Mouse (Mus musculus) neural tube, embryonic 15.5 days (tissue): ENCODE data around the gene Secisbp2. TPM values are rescaled to one million over a fixed set of nuclear protein-coding genes. Genes with fewer than 3 reads are reported as not detected.

Source experiments
- ATAC-seq: fragments of 200-750 bp; cut with Nextera tagmentation; 2 replicates; pipeline ENCODE4 v1.8.0; 2017; ENCODE audit warnings: mild to moderate bottlenecking, moderate TSS enrichment, moderate library complexity; ENCODE audit not compliant: low FRiP score
- H3K27ac ChIP-seq: fragments of 300-500 bp; sonication (generic); replicated peaks from 2 replicates; pipeline ENCODE4 v1.5.1; 2015; ENCODE audit warnings: mild to moderate bottlenecking, inconsistent platforms
- H3K27me3 ChIP-seq: fragments of 300-500 bp; sonication (generic); replicated peaks from 2 replicates; pipeline ENCODE4 v1.6.1; 2015; ENCODE audit warnings: inconsistent platforms
- H3K36me3 ChIP-seq: fragments of 300-500 bp; sonication (generic); 2 replicates; pipeline ENCODE4 v1.6.1; 2015; ENCODE audit warnings: inconsistent platforms
- H3K4me1 ChIP-seq: fragments of 300-500 bp; sonication (generic); 2 replicates; pipeline ENCODE4 v1.6.1; 2015; ENCODE audit warnings: inconsistent platforms
- H3K4me2 ChIP-seq: fragments of 300-500 bp; sonication (generic); 2 replicates; pipeline ENCODE4 v1.6.1; 2015; ENCODE audit warnings: inconsistent platforms, mild to moderate bottlenecking, moderate library complexity
- H3K4me3 ChIP-seq: fragments of 300-500 bp; sonication (generic); replicated peaks from 2 replicates; pipeline ENCODE4 v1.5.1; 2015; ENCODE audit warnings: mild to moderate bottlenecking, inconsistent platforms
- H3K9ac ChIP-seq: fragments of 300-500 bp; sonication (generic); replicated peaks from 2 replicates; pipeline ENCODE4 v1.6.1; 2015; ENCODE audit warnings: mild to moderate bottlenecking, inconsistent platforms
- H3K9me3 ChIP-seq: fragments of 300-500 bp; sonication (generic); replicated peaks from 2 replicates; pipeline ENCODE4 v1.6.1; 2016; ENCODE audit warnings: inconsistent platforms
- WGBS: fragments of 180-500 bp; shearing (Covaris S2); methylation state at CpG from one replicate; pipeline ENCODE4 v1.1.7; 2015; ENCODE audit warnings: mixed read lengths; 5-methylcytosine and 5-hydroxymethylcytosine counted together
- polyA plus RNA-seq: library from polyadenylated mRNA; unstranded; fragments of >200 nt; fragmentation: Nextera tagmentation; extraction: Ambion mirVana; gene quantifications from 2 replicates; pipeline ENCODE4 v1.2.1, GENCODE M21; 2015

The Secisbp2 gene
- 26.7 and 28.0 TPM in 2 replicates for polyA plus RNA-seq

DNA sequence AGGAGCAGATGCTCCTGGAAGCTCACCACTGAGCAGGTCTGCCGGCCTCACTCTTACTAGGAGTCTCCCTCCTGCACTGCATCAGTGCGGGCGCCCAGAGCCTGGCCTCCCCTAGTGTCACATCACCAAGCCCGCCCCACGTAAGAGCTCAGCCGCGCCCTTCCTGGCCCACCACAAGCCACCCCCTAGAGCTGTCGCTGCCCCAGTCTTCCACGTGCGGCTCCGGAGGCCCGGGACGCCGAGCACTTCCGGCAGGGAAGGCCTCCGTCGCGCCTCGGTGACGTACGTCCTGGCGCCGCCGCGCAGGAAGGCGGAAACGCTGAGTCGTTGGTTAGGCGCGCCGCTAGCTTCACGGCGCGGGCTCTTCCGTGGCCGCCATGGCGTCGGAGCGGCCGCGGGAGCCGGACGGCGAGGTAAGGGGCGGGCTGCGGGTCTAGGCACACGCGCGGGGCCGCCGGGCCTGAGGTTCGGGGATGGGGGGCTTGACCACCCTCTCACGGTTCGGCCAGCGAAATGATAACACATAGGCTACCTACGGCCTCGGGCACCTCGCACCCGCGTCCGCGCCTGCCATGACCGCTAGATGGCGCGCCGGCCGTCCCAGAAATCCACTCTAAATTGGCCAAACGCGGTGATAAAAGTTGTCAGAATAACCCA lies at the start of gene Secisbp2:
Secisbp2 (plus strand) TSS at position 290 of the 657 bp plus-strand sequence.
- peaks cover 23% of the 10 kb centered on the region for H3K4me1 ChIP-seq
- H3K27me3 ChIP-seq = no peaks in the 10 kb centered on the region
- H3K4me3 ChIP-seq = peak within 1 kb of the TSS; percentile 81
- H3K9me3 ChIP-seq = no peaks in the 10 kb centered on the region
- peak within 1 kb of the TSS; percentile 94 for H3K27ac ChIP-seq
- peak; percentile 96 for ATAC-seq
- peaks cover 22% of the 10 kb centered on the region for H3K36me3 ChIP-seq
- peak within 1 kb of the TSS; percentile 91 for H3K4me2 ChIP-seq
- WGBS = under 1% methylated on average over 67 of the region's 69 CpGs
- H3K9ac ChIP-seq = peak within 1 kb of the TSS; percentile 84

DNA sequence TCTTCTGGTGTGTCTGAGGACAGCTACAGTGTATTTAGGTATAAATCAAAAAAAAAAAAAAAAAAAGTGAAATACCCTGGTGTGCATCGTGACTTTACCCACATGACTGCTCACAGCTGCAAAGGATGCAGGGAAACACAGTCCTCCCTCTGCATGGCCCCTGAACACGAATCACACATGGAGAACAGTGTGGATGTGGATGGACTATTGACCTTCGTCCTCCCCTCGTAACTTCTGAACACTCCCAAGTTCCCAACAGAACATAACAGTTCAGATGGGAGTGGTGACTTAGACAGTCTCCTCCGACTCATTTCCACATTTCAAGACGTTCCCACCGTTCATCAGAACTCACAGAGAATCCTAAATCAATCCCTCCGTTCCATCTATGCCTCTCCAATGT lies 48.7 kb upstream of the Secisbp2 start:
- ATAC-seq = peak; percentile 19; the same call in 1 of the 2 replicates
- no peaks in the 10 kb centered on the region for H3K36me3 ChIP-seq
- H3K27ac ChIP-seq = no peak overlapping the region
- peak overlapping the region; percentile 52 for H3K4me2 ChIP-seq
- no peak overlapping the region for H3K9ac ChIP-seq
- 61% methylated on average over 8 of the region's 8 CpGs for WGBS
- peak overlapping the region; percentile 22 for H3K4me3 ChIP-seq
- peaks cover 9% of the 10 kb centered on the region for H3K4me1 ChIP-seq
- no peaks in the 10 kb centered on the region for H3K9me3 ChIP-seq
- H3K27me3 ChIP-seq = no peaks in the 10 kb centered on the region

DNA sequence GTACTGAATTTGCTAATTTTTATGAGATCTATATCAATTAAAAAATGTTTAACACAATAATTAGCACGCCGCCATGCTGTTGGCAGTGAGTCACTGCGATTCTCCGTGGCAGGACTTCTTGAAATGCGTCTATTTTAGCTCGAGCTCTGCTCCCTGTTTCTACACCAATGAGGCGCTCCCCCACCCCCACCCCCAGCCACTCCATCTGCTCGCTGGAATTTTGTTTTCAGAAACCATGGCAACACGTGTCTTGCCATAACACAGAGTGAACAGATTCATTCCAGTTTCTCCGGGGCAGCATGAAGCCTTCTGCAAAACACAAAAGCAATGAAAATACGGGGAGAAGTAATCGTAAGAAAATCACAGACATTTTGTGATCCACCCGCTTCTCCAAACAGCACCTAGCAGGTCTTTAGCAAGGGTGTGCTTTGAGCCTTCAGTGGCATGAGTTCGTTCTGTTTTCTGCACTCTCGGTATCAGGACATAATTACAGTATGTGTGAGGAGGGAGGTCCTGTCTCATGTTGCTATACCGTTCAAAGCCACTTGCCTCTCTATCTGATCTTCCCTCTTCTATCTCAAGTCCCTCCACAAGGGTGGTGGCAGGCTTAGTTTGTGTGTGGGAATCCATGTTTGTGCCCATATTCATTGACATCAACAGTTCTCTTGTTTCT lies 48.1 kb upstream of the Secisbp2 start:
- 17% methylated on average over 16 of the region's 16 CpGs for WGBS
- ATAC-seq = peak; percentile 88
- H3K4me2 ChIP-seq = peak overlapping the region; percentile 52
- peak overlapping the region; percentile 45; the same call in 1 of the 2 replicates for H3K27ac ChIP-seq
- peak overlapping the region; percentile 22 for H3K4me3 ChIP-seq
- H3K9me3 ChIP-seq = no peaks in the 10 kb centered on the region
- peaks cover 9% of the 10 kb centered on the region for H3K4me1 ChIP-seq
- no peaks in the 10 kb centered on the region for H3K27me3 ChIP-seq
- H3K9ac ChIP-seq = 0 out of 2 replicates have a peak overlapping the region, but pooled peaks have one; percentile 15
- H3K36me3 ChIP-seq = no peaks in the 10 kb centered on the region

DNA sequence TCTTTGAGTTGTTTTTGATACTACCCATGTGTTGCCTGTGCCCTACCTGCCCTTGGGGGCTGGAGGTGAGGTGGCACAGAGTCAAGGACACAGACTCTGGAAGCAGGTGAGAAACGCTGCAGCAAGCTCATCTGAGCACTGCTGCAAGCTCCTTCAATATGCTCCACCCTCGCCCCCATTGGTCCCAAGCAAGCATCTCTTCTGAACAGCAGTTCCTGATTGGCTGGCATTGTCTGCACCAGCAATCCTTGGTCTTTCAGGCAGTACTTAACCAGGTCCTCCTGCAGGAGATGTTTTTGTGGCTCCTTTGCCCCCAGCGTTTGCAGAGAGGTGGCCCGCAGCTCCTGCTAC lies 47.6 kb upstream of the Secisbp2 start:
- no peaks in the 10 kb centered on the region for H3K9me3 ChIP-seq
- 0 out of 2 replicates have a peak overlapping the region, but pooled peaks have one; percentile 45 for H3K27ac ChIP-seq
- ATAC-seq = peak; percentile 81
- no peaks in the 10 kb centered on the region for H3K36me3 ChIP-seq
- H3K9ac ChIP-seq = no peak overlapping the region
- WGBS = 43% methylated on average over 4 of the region's 4 CpGs
- H3K27me3 ChIP-seq = no peaks in the 10 kb centered on the region
- H3K4me3 ChIP-seq = no peak overlapping the region
- H3K4me2 ChIP-seq = peak overlapping the region; percentile 52
- H3K4me1 ChIP-seq = peaks cover 9% of the 10 kb centered on the region

DNA sequence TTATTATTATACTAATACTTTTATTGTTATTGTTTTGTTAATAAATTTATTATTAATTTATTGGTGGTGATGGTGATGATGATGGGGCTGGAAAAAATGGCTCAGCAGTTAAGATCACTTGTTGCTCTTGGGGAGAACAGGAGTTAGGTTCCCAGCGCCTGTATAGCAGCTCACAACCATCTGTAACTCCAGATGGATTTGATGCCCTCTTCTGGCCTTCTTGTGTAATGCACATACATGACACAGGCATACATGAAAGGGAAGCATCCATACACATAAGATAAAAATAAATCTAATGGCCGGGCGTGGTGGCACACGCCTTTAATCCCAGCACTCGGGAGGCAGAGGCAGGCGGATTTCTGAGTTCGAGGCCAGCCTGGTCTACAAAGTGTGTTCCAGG lies 42.3 kb upstream of the Secisbp2 start:
- Histone ChIP-seq H3K4me1 (no peaks in the 10 kb centered on the region), H3K27me3 (no peaks in the 10 kb centered on the region), H3K36me3 (no peaks in the 10 kb centered on the region), H3K27ac (no peak overlapping the region), H3K9me3 (no peaks in the 10 kb centered on the region), H3K4me3 (no peak overlapping the region), H3K4me2 (no peak overlapping the region), H3K9ac (no peak overlapping the region)
- ATAC-seq = no peak
- 99% methylated on average over 6 of the region's 7 CpGs for WGBS

DNA sequence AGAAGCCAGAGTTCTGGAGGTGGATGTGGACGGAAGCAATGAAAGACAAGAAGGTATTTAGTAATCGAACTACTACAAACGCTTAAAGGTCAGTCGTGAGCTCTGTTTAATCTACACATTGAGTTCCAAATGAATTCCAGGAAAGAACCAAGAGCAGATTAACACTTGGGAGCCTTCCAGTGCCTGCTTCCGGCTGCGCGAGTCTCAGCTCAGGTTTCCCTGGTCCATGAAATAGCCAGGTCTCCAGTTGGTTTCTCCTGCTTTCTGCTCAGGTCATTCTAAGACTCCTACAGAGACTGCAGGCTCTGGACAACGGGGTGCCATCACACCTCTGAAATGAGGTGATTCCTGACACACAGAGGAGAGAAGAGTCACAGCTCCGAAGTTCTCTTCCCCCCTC lies 40.4 kb upstream of the Secisbp2 start:
- 41% methylated on average over 9 of the region's 9 CpGs for WGBS
- H3K4me2 ChIP-seq = no peak overlapping the region

DNA sequence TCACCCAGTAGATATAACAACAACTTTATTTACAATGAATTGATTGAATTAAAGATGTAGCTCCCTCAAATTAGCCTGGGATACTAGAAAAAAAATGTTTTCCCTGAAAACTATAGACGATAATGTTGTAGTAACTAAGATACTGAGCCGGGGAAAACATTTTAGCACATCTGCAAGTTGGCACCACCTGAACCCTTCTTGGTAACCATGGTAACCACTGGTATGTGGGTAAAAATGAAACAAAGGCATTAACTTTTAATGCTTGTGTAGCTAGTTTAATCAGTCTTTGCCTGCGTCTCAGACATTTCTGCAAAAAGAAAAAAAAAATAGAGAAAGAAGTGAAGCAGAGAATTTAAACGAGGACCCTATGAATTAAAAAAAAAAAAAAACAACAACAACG lies 40.0 kb upstream of the Secisbp2 start:
- Histone ChIP-seq H3K36me3 (no peaks in the 10 kb centered on the region), H3K9ac (no peak overlapping the region), H3K9me3 (no peaks in the 10 kb centered on the region), H3K4me2 (no peak overlapping the region), H3K4me3 (no peak overlapping the region), H3K27ac (no peak overlapping the region), H3K27me3 (no peaks in the 10 kb centered on the region), H3K4me1 (peaks cover 2% of the 10 kb centered on the region; the same call in 1 of the 2 replicates)
- peak; percentile 70; the same call in 1 of the 2 replicates for ATAC-seq
- WGBS = 39% methylated on average over 5 of the region's 5 CpGs

More for the DNA sequence above, 40.4 kb upstream of the Secisbp2 start:
- no peak overlapping the region for H3K9ac ChIP-seq
- no peaks in the 10 kb centered on the region for H3K27me3 ChIP-seq
- H3K4me1 ChIP-seq = no peaks in the 10 kb centered on the region
- ATAC-seq = 0 out of 2 replicates have a peak, but pooled peaks have one; percentile 8
- no peaks in the 10 kb centered on the region for H3K9me3 ChIP-seq
- H3K36me3 ChIP-seq = no peaks in the 10 kb centered on the region
- no peak overlapping the region for H3K27ac ChIP-seq
- no peak overlapping the region for H3K4me3 ChIP-seq

DNA sequence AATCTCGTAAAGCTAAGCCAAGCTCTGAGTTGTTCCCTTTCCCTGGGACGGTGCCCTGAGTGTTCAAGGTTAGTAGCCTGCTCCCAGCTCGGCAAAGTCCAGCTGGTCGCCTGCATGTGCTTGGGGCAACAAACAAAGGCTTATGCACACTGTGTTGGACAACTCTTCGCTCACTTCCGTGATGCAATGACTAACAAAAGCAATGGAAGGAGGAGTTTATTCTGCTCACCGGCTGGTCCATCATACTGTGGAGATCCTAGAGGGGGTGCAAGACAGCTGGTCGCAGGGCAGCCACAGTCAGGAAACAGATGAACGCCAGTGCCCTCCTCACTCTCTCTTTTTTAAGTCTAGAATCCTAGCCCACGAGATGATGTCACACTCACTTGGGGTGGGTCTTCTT lies 35.7 kb upstream of the Secisbp2 start:
- ATAC-seq = no peak
- Histone ChIP-seq H3K4me1 (peaks cover 8% of the 10 kb centered on the region; the same call in 1 of the 2 replicates), H3K27me3 (no peaks in the 10 kb centered on the region), H3K27ac (no peak overlapping the region), H3K9me3 (no peaks in the 10 kb centered on the region), H3K4me2 (no peak overlapping the region), H3K36me3 (no peaks in the 10 kb centered on the region), H3K9ac (no peak overlapping the region), H3K4me3 (no peak overlapping the region)
- 73% methylated on average over 10 of the region's 10 CpGs for WGBS

DNA sequence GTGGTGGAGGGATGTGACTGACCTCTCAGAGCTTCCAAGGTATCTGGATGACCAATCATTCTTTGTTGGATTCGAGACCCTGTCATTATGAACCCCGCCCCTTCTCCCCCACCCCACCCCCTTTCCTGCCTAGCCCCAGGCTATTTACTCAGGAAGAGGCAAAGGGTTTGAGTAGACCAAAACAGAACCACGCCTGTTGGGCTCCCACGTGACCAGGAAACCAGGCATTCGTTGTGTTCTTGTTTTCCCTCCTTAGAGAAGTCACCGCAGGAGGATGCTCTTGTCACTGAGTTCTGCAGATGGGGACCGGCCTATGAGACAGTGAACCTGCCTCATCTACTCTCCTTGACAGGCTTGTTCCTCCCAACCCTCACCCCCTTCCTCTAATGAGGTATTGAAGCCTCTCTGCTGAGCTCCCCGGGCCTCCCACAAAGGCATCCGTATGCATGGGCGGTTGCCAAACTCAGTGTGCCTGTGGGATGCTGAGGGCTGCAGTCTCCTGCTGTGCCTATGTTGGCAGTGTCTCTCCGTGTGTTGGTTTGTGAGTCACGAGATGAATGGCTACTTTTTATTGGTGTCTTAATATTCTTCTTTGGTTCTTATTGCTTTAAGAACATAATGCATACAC lies 35.0 kb upstream of the Secisbp2 start:
- 0 out of 2 replicates have a peak, but pooled peaks have one; percentile 18 for ATAC-seq
- no peak overlapping the region for H3K27ac ChIP-seq
- 9% methylated on average over 12 of the region's 12 CpGs for WGBS
- no peaks in the 10 kb centered on the region for H3K36me3 ChIP-seq
- no peak overlapping the region for H3K4me2 ChIP-seq
- peaks cover 8% of the 10 kb centered on the region; the same call in 1 of the 2 replicates for H3K4me1 ChIP-seq
- no peaks in the 10 kb centered on the region for H3K9me3 ChIP-seq
- no peak overlapping the region for H3K4me3 ChIP-seq
- H3K27me3 ChIP-seq = no peaks in the 10 kb centered on the region
- H3K9ac ChIP-seq = no peak overlapping the region

DNA sequence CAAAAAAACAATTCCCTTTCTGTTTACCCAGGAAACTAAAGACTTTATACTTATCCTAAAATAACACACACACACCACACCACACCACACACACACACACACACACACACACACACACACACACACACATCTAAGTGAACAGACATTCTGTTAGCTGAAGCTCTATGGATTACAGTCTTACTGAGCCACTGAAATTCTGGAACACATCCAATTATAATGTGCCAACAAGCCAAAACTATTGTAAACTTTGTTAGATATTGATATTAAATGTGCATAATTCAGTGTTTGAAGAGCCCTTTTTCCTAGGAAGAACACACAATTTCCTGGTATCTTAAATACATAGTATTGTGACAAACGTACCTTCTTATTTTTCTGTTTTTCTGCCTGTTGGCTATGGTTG lies 34.2 kb upstream of the Secisbp2 start:
- 62% methylated on average over 1 of the region's 1 CpGs for WGBS
- H3K4me3 ChIP-seq = no peak overlapping the region
- H3K9ac ChIP-seq = no peak overlapping the region
- H3K9me3 ChIP-seq = no peaks in the 10 kb centered on the region
- ATAC-seq = no peak
- H3K36me3 ChIP-seq = no peaks in the 10 kb centered on the region
- H3K4me2 ChIP-seq = no peak overlapping the region
- H3K27ac ChIP-seq = no peak overlapping the region
- H3K4me1 ChIP-seq = peaks cover 8% of the 10 kb centered on the region; the same call in 1 of the 2 replicates
- H3K27me3 ChIP-seq = no peaks in the 10 kb centered on the region

DNA sequence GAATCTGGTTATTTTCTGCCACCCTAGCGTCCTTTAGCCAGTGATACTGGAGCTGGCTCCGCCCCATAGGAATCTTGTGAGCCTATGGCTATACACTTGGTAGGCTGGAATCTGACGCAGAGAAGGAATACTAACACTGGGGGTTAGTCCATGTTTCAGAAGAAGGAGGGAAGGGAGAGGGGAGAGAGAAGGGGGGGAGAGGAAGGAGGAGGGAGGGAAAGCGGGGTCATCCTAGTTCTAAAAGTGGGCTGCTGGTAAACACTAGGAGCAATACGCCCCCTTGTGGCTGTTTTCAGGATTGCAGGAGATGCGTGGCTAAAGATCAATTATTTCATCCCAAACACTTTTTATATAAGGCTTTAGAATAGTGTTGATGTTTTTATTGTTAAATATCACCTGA lies 33.6 kb upstream of the Secisbp2 start:
- H3K9me3 ChIP-seq = no peaks in the 10 kb centered on the region
- no peaks in the 10 kb centered on the region for H3K27me3 ChIP-seq
- H3K4me3 ChIP-seq = no peak overlapping the region
- peak overlapping the region; percentile 36 for H3K4me2 ChIP-seq
- H3K36me3 ChIP-seq = no peaks in the 10 kb centered on the region
- H3K4me1 ChIP-seq = peaks cover 8% of the 10 kb centered on the region; the same call in 1 of the 2 replicates
- ATAC-seq = peak; percentile 72; the same call in 1 of the 2 replicates
- H3K27ac ChIP-seq = no peak overlapping the region
- WGBS = 22% methylated on average over 6 of the region's 6 CpGs
- H3K9ac ChIP-seq = no peak overlapping the region
